Mouse (Mus musculus) lung, embryonic 16.5 days (tissue): ENCODE measurements around the gene Gins3. TPM values are rescaled to one million over a fixed set of nuclear protein-coding genes. Genes with fewer than 3 reads are reported as not detected.
A peak's percentile ranks its signal among the peaks of the same experiment; 100 is the strongest.

Experiments used
- ATAC-seq: fragments of 200-750 bp; cut with Nextera tagmentation; 2 replicates; pipeline ENCODE4 v1.8.0; 2017; ENCODE audit warnings: low read depth, mild to moderate bottlenecking, moderate library complexity
- H3K27ac ChIP-seq: fragments of 300-500 bp; sonication (generic); 2 replicates; pipeline ENCODE4 v1.5.1; 2014; ENCODE audit warnings: mild to moderate bottlenecking, control low read depth, low read length
- H3K27me3 ChIP-seq: fragments of 300-500 bp; sonication (generic); 2 replicates; pipeline ENCODE4 v1.6.1; 2014; ENCODE audit warnings: low read depth, low read length, mixed read lengths; ENCODE audit not compliant: control insufficient read depth, insufficient read depth
- H3K36me3 ChIP-seq: fragments of 300-500 bp; sonication (generic); 2 replicates; pipeline ENCODE4 v1.6.1; 2014; ENCODE audit warnings: low read length; ENCODE audit not compliant: control insufficient read depth, insufficient read depth
- H3K4me1 ChIP-seq: fragments of 300-500 bp; sonication (generic); replicated peaks from 2 replicates; pipeline ENCODE4 v1.6.1; 2014; ENCODE audit warnings: low read length, mixed read lengths; ENCODE audit not compliant: control insufficient read depth, insufficient read depth
- H3K4me2 ChIP-seq: fragments of 300-500 bp; sonication (generic); 2 replicates; pipeline ENCODE4 v1.6.1; 2014; ENCODE audit warnings: low read depth, low read length, control low read depth
- H3K4me3 ChIP-seq: fragments of 300-500 bp; sonication (generic); 2 replicates; pipeline ENCODE4 v1.5.1; 2014; ENCODE audit warnings: mild to moderate bottlenecking, low read length, control low read depth
- H3K9ac ChIP-seq: fragments of 300-500 bp; sonication (generic); 2 replicates; pipeline ENCODE4 v1.6.1; 2014; ENCODE audit warnings: low read length, control low read depth
- H3K9me3 ChIP-seq: fragments of 300-500 bp; sonication (generic); 2 replicates; pipeline ENCODE4 v1.6.1; 2016; ENCODE audit warnings: low read length; ENCODE audit not compliant: control insufficient read depth
- WGBS: fragments of 180-500 bp; shearing (Covaris S2); extraction: QIAGEN DNeasy Blood & Tissue Kit; methylation state at CpG from one replicate; pipeline ENCODE4 v1.1.7; 2014; 5-methylcytosine and 5-hydroxymethylcytosine counted together
- polyA plus RNA-seq: library from polyadenylated mRNA; unstranded; fragments of >200 nt; fragmentation: Nextera tagmentation; extraction: Ambion mirVana; gene quantifications from 2 replicates; pipeline ENCODE4 v1.2.1, GENCODE M21; 2015

Gene Gins3
- 20.7 and 21.6 TPM in 2 replicates for polyA plus RNA-seq

GRCm38 (mm10) chr8:95633262-95634062 is at the start of gene Gins3:
Gene Gins3 (plus strand): TSS chr8:95633453.
- WGBS: under 1% methylated on average over 50 of the region's 52 CpGs

GRCm38 (mm10) chr8:95587339-95587738 is 45.9 kb upstream of the Gins3 start:
- Histone ChIP-seq H3K4me2 (no peak overlapping the region), H3K9me3 (no peaks in the 10 kb centered on the region), H3K4me3 (no peak overlapping the region), H3K27me3 (no peaks in the 10 kb centered on the region), H3K36me3 (no peaks in the 10 kb centered on the region), H3K9ac (no peak overlapping the region), H3K4me1 (no peaks in the 10 kb centered on the region), H3K27ac (no peak overlapping the region)
- 77% methylated on average over 1 of the region's 1 CpGs for WGBS
- no peak for ATAC-seq

More at GRCm38 (mm10) chr8:95633262-95634062, at the start of gene Gins3:
- H3K36me3 ChIP-seq: peaks cover 5% of the 10 kb centered on the region
- peak within 1 kb of the TSS; percentile 81 for H3K4me2 ChIP-seq
- ATAC-seq: peak; percentile 95
- H3K9ac ChIP-seq: peak within 1 kb of the TSS; percentile 80
- peak within 1 kb of the TSS; percentile 36 for H3K27ac ChIP-seq
- H3K27me3 ChIP-seq: no peaks in the 10 kb centered on the region
- H3K4me3 ChIP-seq: peak within 1 kb of the TSS; percentile 88
- H3K4me1 ChIP-seq: peaks cover 3% of the 10 kb centered on the region; the same call in 1 of the 2 replicates
- no peaks in the 10 kb centered on the region for H3K9me3 ChIP-seq

- Histone ChIP-seq H3K4me1 (no peaks in the 10 kb centered on the region), H3K36me3 (no peaks in the 10 kb centered on the region), H3K9me3 (no peaks in the 10 kb centered on the region), H3K4me3 (no peak overlapping the region), H3K27ac (no peak overlapping the region), H3K27me3 (no peaks in the 10 kb centered on the region), H3K9ac (no peak overlapping the region), H3K4me2 (no peak overlapping the region)
- ATAC-seq: no peak
- 48% methylated on average over 10 of the region's 10 CpGs for WGBS
These were observed 44.0 kb upstream of the Gins3 start for GRCm38 (mm10) chr8:95589282-95589681.

- H3K36me3 ChIP-seq: no peaks in the 10 kb centered on the region
- H3K4me3 ChIP-seq: no peak overlapping the region
- H3K9me3 ChIP-seq: no peaks in the 10 kb centered on the region
- WGBS: 68% methylated on average over 4 of the region's 4 CpGs
- no peak for ATAC-seq
- H3K9ac ChIP-seq: no peak overlapping the region
- no peak overlapping the region for H3K4me2 ChIP-seq
- H3K27me3 ChIP-seq: no peaks in the 10 kb centered on the region
- no peak overlapping the region for H3K27ac ChIP-seq
- H3K4me1 ChIP-seq: no peaks in the 10 kb centered on the region
These were observed 42.7 kb upstream of the Gins3 start for GRCm38 (mm10) chr8:95590539-95590938.

GRCm38 (mm10) chr8:95592131-95592780 is 41.0 kb upstream of the Gins3 start:
- WGBS: 76% methylated on average over 12 of the region's 12 CpGs
- no peak overlapping the region for H3K4me2 ChIP-seq

GRCm38 (mm10) chr8:95593439-95594393 is 39.5 kb upstream of the Gins3 start:
- WGBS: 85% methylated on average over 7 of the region's 7 CpGs
- no peak overlapping the region for H3K4me2 ChIP-seq
- H3K36me3 ChIP-seq: no peaks in the 10 kb centered on the region
- ATAC-seq: no peak
- no peak overlapping the region for H3K4me3 ChIP-seq
- no peaks in the 10 kb centered on the region for H3K4me1 ChIP-seq
- H3K27ac ChIP-seq: no peak overlapping the region
- no peaks in the 10 kb centered on the region for H3K27me3 ChIP-seq
- no peak overlapping the region for H3K9ac ChIP-seq
- H3K9me3 ChIP-seq: no peaks in the 10 kb centered on the region

More at GRCm38 (mm10) chr8:95592131-95592780, 41.0 kb upstream of the Gins3 start:
- Histone ChIP-seq H3K27me3 (no peaks in the 10 kb centered on the region), H3K4me1 (no peaks in the 10 kb centered on the region), H3K4me3 (no peak overlapping the region), H3K36me3 (no peaks in the 10 kb centered on the region), H3K9ac (no peak overlapping the region), H3K9me3 (no peaks in the 10 kb centered on the region), H3K27ac (no peak overlapping the region)
- ATAC-seq: no peak

GRCm38 (mm10) chr8:95595131-95595530 is 38.1 kb upstream of the Gins3 start:
- H3K27ac ChIP-seq: no peak overlapping the region

GRCm38 (mm10) chr8:95596841-95597241 is 36.4 kb upstream of the Gins3 start:
- H3K4me2 ChIP-seq: no peak overlapping the region
- H3K27ac ChIP-seq: no peak overlapping the region
- H3K4me1 ChIP-seq: no peaks in the 10 kb centered on the region
- no peak overlapping the region for H3K4me3 ChIP-seq
- H3K27me3 ChIP-seq: no peaks in the 10 kb centered on the region
- no peak overlapping the region for H3K9ac ChIP-seq
- 21% methylated on average over 4 of the region's 4 CpGs for WGBS
- no peaks in the 10 kb centered on the region for H3K9me3 ChIP-seq
- ATAC-seq: peak; percentile 23; the same call in 1 of the 2 replicates
- no peaks in the 10 kb centered on the region for H3K36me3 ChIP-seq

More at GRCm38 (mm10) chr8:95595131-95595530, 38.1 kb upstream of the Gins3 start:
- Histone ChIP-seq H3K4me2 (no peak overlapping the region), H3K4me3 (no peak overlapping the region), H3K9ac (no peak overlapping the region), H3K27me3 (no peaks in the 10 kb centered on the region), H3K9me3 (no peaks in the 10 kb centered on the region), H3K36me3 (no peaks in the 10 kb centered on the region), H3K4me1 (no peaks in the 10 kb centered on the region)
- no peak for ATAC-seq
- 78% methylated on average over 14 of the region's 14 CpGs for WGBS
